Mouse (Mus musculus) testis, adult 2 months (tissue): ENCODE results near the gene Obsl1. TPM values are rescaled to one million over a fixed set of nuclear protein-coding genes. Genes with fewer than 3 reads are reported as not detected.

ENCODE experiments used
- H3K27ac ChIP-seq: fragments of 200-500 bp; 2 replicates; pipeline ENCODE4 v1.5.1; 2012; ENCODE audit warnings: low read depth, low read length; ENCODE audit not compliant: control insufficient read depth, insufficient read depth
- H3K27me3 ChIP-seq: fragments of 200-500 bp; 2 replicates; pipeline ENCODE4 v1.6.1; 2012; ENCODE audit warnings: mild to moderate bottlenecking, low read length, moderate library complexity; ENCODE audit not compliant: control insufficient read depth, insufficient read depth
- H3K36me3 ChIP-seq: fragments of 200-500 bp; 2 replicates; pipeline ENCODE4 v1.6.1; 2012; ENCODE audit warnings: mild to moderate bottlenecking, low read length; ENCODE audit not compliant: control insufficient read depth, insufficient read depth
- H3K4me1 ChIP-seq: fragments of 200-500 bp; 2 replicates; pipeline ENCODE4 v1.6.1; 2012; ENCODE audit warnings: low read length; ENCODE audit not compliant: control insufficient read depth, insufficient read depth
- H3K4me3 ChIP-seq: fragments of 200-500 bp; 2 replicates; pipeline ENCODE4 v1.5.1; 2012; ENCODE audit warnings: low read depth, mild to moderate bottlenecking, low read length, moderate library complexity, mixed read lengths; ENCODE audit not compliant: control insufficient read depth
- CTCF ChIP-seq: fragments of 200-500 bp; IDR thresholded peaks from 2 replicates; pipeline ENCODE4 v1.5.1; 2012; ENCODE audit warnings: low read depth, mild to moderate bottlenecking, inconsistent platforms, low read length, moderate library complexity; ENCODE audit not compliant: control insufficient read depth, insufficient read depth, insufficient replicate concordance
- POLR2A ChIP-seq: fragments of 200-500 bp; IDR thresholded peaks from 2 replicates; pipeline ENCODE4 v1.6.1; 2012; ENCODE audit warnings: low read depth, mild to moderate bottlenecking, inconsistent platforms, low read length, moderate library complexity; ENCODE audit not compliant: control insufficient read depth
- polyA plus RNA-seq: library from polyadenylated mRNA; depleted of rRNA; stranded (reverse); fragments of >200 nt; gene quantifications from 2 replicates; pipeline ENCODE4 v1.2.3, GENCODE M21; 2012; rRNA removed

Gene Obsl1
- polyA plus RNA-seq, 1 experiment = 46.0 TPM

- no peak for TF ChIP-seq CTCF
- Histone ChIP-seq H3K27me3 (no peaks in the 10 kb centered on the region), H3K4me3 (no peak overlapping the region), H3K27ac (no peak overlapping the region), H3K36me3 (no peaks in the 10 kb centered on the region), H3K4me1 (peaks cover 14% of the 10 kb centered on the region)
These were observed 62.8 kb downstream of the Obsl1 start for GRCm38 (mm10) chr1:75443247-75444024.

- no peaks in the 10 kb centered on the region for H3K36me3 ChIP-seq
- no peak overlapping the region for H3K4me3 ChIP-seq
- peaks cover 14% of the 10 kb centered on the region for H3K4me1 ChIP-seq
- H3K27ac ChIP-seq = no peak overlapping the region
- no peaks in the 10 kb centered on the region for H3K27me3 ChIP-seq
- TF ChIP-seq CTCF = no peak
- TF ChIP-seq POLR2A = no peak
These were observed 63.4 kb downstream of the Obsl1 start for GRCm38 (mm10) chr1:75442811-75443210.

- no peaks in the 10 kb centered on the region for H3K27me3 ChIP-seq
- H3K4me3 ChIP-seq = no peak overlapping the region
- TF ChIP-seq CTCF = no peak
- no peak for TF ChIP-seq POLR2A
- no peak overlapping the region for H3K27ac ChIP-seq
- no peaks in the 10 kb centered on the region for H3K36me3 ChIP-seq
- peaks cover 14% of the 10 kb centered on the region for H3K4me1 ChIP-seq
These were observed 64.1 kb downstream of the Obsl1 start for GRCm38 (mm10) chr1:75442171-75442570.

GRCm38 (mm10) chr1:75441471-75441996 is 64.7 kb downstream of the Obsl1 start:
- Histone ChIP-seq H3K27ac (no peak overlapping the region), H3K27me3 (no peaks in the 10 kb centered on the region), H3K36me3 (no peaks in the 10 kb centered on the region), H3K4me3 (no peak overlapping the region), H3K4me1 (peaks cover 14% of the 10 kb centered on the region)
- TF ChIP-seq CTCF (no peak), POLR2A (no peak)

GRCm38 (mm10) chr1:75440661-75441060 is 65.6 kb downstream of the Obsl1 start:
- Histone ChIP-seq H3K4me3 (no peak overlapping the region), H3K27me3 (no peaks in the 10 kb centered on the region), H3K4me1 (peaks cover 11% of the 10 kb centered on the region), H3K36me3 (no peaks in the 10 kb centered on the region), H3K27ac (no peak overlapping the region)
- TF ChIP-seq CTCF (no peak), POLR2A (no peak)

GRCm38 (mm10) chr1:75438782-75439181 is 67.5 kb downstream of the Obsl1 start:
- TF ChIP-seq CTCF (no peak), POLR2A (no peak)
- H3K36me3 ChIP-seq = no peaks in the 10 kb centered on the region
- H3K27ac ChIP-seq = no peak overlapping the region
- no peaks in the 10 kb centered on the region for H3K27me3 ChIP-seq
- H3K4me1 ChIP-seq = peaks cover 10% of the 10 kb centered on the region
- no peak overlapping the region for H3K4me3 ChIP-seq

GRCm38 (mm10) chr1:75435475-75436328 is 70.5 kb downstream of the Obsl1 start, which contains the start of gene Gmppa:
Gmppa (plus strand) TSS chr1:75435930.
- TF ChIP-seq CTCF (no peak), POLR2A (peak; percentile 89)
- Histone ChIP-seq H3K4me3 (peak within 1 kb of the TSS; percentile 94), H3K27me3 (no peaks in the 10 kb centered on the region), H3K27ac (peak within 1 kb of the TSS; percentile 75), H3K4me1 (peaks cover 10% of the 10 kb centered on the region), H3K36me3 (no peaks in the 10 kb centered on the region)

Other genes starting within 250 kb of the Obsl1 start
- gene Ptprn, start 241.9 kb downstream of the Obsl1 start, polyA plus RNA-seq = 0.41 and 0.49 TPM in 2 replicates
- 0.20 TPM in 1 of 2 replicates, not detected in the other for gene Resp18, start 228.0 kb downstream of the Obsl1 start, polyA plus RNA-seq
- gene Dnpep, start 188.5 kb downstream of the Obsl1 start, polyA plus RNA-seq = 158 and 175 TPM in 2 replicates
- 3.6 and 9.8 TPM in 2 replicates for gene Des, start 146.1 kb downstream of the Obsl1 start, polyA plus RNA-seq
- gene Speg, start 131.2 kb downstream of the Obsl1 start, polyA plus RNA-seq = 1.4 and 5.8 TPM in 2 replicates
- gene Gmppa, start 70.5 kb downstream of the Obsl1 start, polyA plus RNA-seq = 96.2 and 98.2 TPM in 2 replicates
- 0.82 and 1.0 TPM in 2 replicates for gene Asic4, start 56.0 kb downstream of the Obsl1 start, polyA plus RNA-seq
- 39.5 and 40.8 TPM in 2 replicates for gene Chpf, start 27.1 kb downstream of the Obsl1 start, polyA plus RNA-seq
- gene Tmem198, start 26.9 kb downstream of the Obsl1 start, polyA plus RNA-seq = 7.2 and 8.9 TPM in 2 replicates
- 160 and 210 TPM in 2 replicates for gene Inha, start 625 bp upstream of the Obsl1 start, polyA plus RNA-seq
- gene Stk11ip, start 15.1 kb upstream of the Obsl1 start, polyA plus RNA-seq = 22.4 and 24.2 TPM in 2 replicates
- gene Slc4a3, start 39.8 kb upstream of the Obsl1 start, polyA plus RNA-seq = 19.2 and 20.6 TPM in 2 replicates